Mouse (Mus musculus) Patski (cell line): Measurements from ENCODE around the gene Slc5a4b. TPM values are rescaled to one million over a fixed set of nuclear protein-coding genes. Genes with fewer than 3 reads are reported as not detected.
"Not testable (repeated sequence)": the region's sequence is repeated elsewhere in the genome, so short reads cannot be mapped to it uniquely, and the experiment has no call there.

Experiments used
- ATAC-seq: fragments of 100-300 bp; one replicate; pipeline ENCODE4 v1.8.0; 2021
- CTCF ChIA-PET: fragments of 350-600 bp; sonication (Branson Sonifier 250); formaldehyde crosslinking; loops from one replicate; lab custom pipeline; 2022; ENCODE audit warnings: inconsistent platforms; lab: Charles Lee
- POLR2A ChIA-PET: fragments of 350-600 bp; sonication (Branson Sonifier 250); formaldehyde crosslinking; loops from one replicate; lab custom pipeline; 2022; ENCODE audit warnings: antibody characterized with exemption, inconsistent platforms; lab: Charles Lee
- DNase-seq: peaks from one replicate; pipeline ENCODE4 v3.0.0-alpha.2; 2011; ENCODE audit warnings: low read depth, low spot score
- H3K27me3 ChIP-seq: fragments of 371-371 bp; one replicate; pipeline ENCODE4 v1.5.1; 2021
- CTCF ChIP-seq: fragments of 100-300 bp; IDR thresholded peaks from one replicate; pipeline ENCODE4 v1.5.1; 2021
- in situ Hi-C: fragments of 300-500 bp; cut with MboI; formaldehyde crosslinking; loops from 3 replicates; pipeline ENCODE4 v1.11.1; 2018; ENCODE audit warnings: low pct_unique_long_range_greater_than_20kb, mixed read lengths
- polyA plus RNA-seq: library from polyadenylated mRNA; unstranded; gene quantifications from one replicate; pipeline ENCODE4 v1.2.3, GENCODE M21; 2021

Gene Slc5a4b
- polyA plus RNA-seq, 1 experiment from 2014 or later, result not detected

GRCm38 (mm10) chr10:76117966-76118365, 7.2 kb upstream of the Slc5a4b start:
- H3K27me3 ChIP-seq, result no peaks in the 10 kb centered on the region
- in situ Hi-C loops, result no loop called here
- no peak for ATAC-seq
- POLR2A ChIA-PET, result interaction anchor here (0.5 kb wide), 1 partner anchor 166 kb away, joined by 4 read pairs; no protein-coding TSS in a partner anchor
- CTCF ChIA-PET, result interaction anchor here (0.9 to 1.4 kb wide), 7 partner anchors 9 to 176 kb away, joined by 3 to 4 read pairs (median 3); no protein-coding TSS in a partner anchor
- no peak for DNase-seq
- TF ChIP-seq CTCF, result peak; percentile 80

DNA sequence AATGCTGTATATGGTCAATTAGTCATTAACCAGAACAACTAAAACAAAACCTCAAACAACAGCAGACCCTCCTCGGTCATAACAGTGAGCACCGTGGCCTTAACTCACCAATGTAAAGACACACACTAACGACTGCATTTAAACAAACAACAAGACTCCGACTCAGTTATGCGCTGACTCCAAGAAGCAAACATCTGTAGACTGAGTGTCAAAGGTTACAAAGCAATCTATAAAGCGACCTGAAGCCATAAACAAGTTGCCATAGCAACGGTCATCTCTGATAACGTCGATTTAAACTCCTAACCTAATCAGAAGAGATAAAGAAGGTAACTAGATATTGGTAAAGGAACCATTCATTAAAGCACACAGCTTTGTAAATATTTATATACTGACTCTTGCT, 13.4 kb downstream of the Slc5a4b start:
- TF ChIP-seq CTCF, result no peak
- H3K27me3 ChIP-seq, result peaks cover 20% of the 10 kb centered on the region
- ChIA-PET CTCF (no interaction called here), POLR2A (no interaction called here)
- DNase-seq, result no peak
- in situ Hi-C loops, result no loop called here
- ATAC-seq, result no peak

GRCm38 (mm10) chr10:76096580-76096979, 14.2 kb downstream of the Slc5a4b start:
- in situ Hi-C loops, result no loop called here
- POLR2A ChIA-PET, result interaction anchor here (0.6 kb wide), 1 partner anchor 10 kb away, joined by 3 read pairs; no protein-coding TSS in a partner anchor

GRCm38 (mm10) chr10:76077008-76077407, 33.8 kb downstream of the Slc5a4b start:
- H3K27me3 ChIP-seq, DNase-seq, in situ Hi-C loops, POLR2A ChIA-PET, CTCF ChIA-PET, ATAC-seq: not testable (repeated sequence)

More at GRCm38 (mm10) chr10:76096580-76096979, 14.2 kb downstream of the Slc5a4b start:
- no peak for DNase-seq
- TF ChIP-seq CTCF, result no peak
- ATAC-seq, result no peak
- CTCF ChIA-PET, result no interaction called here
- peaks cover 20% of the 10 kb centered on the region for H3K27me3 ChIP-seq

DNA sequence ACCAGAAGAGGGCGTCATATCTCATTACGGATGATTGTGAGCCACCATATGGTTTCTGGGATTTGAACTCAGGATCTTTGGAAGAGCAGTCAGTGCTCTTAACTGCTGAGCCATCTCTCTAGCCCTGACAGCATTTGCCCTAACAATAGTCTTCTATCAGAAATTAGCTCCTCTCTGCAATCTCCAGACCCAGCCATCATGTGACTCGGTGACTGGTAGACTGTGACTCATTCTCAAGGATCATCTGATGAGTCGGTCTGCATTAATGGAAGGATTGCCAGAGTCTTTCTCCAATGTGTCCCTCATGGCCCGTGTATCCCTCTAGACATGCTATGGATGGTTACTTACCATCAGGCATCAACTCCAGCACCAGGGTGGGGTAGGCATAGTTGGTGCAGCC, 38.7 kb downstream of the Slc5a4b start:
- CTCF ChIA-PET, POLR2A ChIA-PET, ATAC-seq, DNase-seq, in situ Hi-C loops, H3K27me3 ChIP-seq: not testable (repeated sequence)

DNA sequence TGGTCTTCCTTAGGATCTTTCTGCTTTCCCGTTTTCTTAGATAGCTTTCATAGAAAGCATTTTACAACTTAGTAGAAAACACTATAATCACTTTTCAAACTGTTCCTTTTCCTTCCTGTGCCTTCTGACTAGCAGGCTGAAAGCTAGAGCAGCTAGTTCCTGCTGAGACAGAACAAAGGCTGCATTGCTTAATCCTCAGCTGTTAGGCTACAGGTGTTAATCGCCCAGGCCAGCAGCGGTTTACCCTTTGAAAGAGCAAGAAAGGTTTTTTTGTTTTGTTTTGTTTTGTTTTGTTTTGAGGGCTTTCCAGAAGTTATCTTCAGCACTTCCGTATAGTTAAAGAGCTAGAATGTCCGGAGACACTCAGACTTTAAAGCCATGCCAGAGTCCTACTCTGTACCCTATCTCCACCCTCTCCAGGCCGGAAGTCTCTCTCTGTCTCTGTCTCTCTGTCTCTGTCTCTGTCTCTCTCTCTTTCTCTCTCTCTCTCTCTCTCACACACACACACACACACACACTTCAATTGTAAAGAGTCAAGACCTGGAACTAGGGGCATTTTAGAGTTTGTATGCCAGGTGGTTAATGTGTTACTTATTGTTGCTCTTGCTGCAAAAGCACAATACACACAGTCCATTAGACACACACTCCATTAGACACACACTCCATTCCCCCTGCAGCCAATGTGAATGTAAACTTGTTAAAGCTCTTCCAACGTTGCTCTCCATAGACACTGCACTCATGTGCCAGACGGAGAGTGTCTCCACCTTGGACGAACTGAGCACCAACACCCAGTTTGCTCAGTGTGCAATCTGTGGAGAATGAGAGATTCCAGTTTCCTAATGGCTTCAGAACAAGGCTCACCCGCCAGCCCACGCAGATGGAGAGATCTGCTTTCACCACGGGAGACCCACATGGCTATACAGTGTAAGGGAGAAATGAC, 42.8 kb downstream of the Slc5a4b start:
- no peak for DNase-seq
- CTCF ChIA-PET, result no interaction called here
- in situ Hi-C loops, result no loop called here
- ATAC-seq, result no peak
- POLR2A ChIA-PET, result no interaction called here
- no peaks in the 10 kb centered on the region for H3K27me3 ChIP-seq
- TF ChIP-seq CTCF, result no peak

DNA sequence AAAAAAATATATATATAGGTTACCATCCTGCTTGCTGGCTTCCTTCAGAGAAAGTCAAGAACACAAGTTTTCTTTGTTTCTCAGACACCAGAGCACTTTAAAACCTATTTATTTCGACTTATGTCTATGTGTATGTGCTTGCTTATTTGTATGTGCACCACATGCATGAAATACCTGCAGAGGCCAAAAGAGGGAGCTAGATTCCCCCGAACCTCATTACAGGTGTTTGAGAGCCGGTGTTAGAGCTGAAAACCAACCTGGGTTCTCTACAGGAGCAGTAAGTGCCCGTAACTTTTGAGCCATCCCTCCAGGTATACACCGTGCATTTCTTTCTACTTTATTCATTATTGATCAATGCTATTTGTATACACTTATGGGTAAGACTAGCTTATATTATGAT, 48.3 kb downstream of the Slc5a4b start:
- in situ Hi-C loops, result no loop called here
- TF ChIP-seq CTCF, result peak; percentile 38
- ChIA-PET POLR2A (no interaction called here), CTCF (interaction anchor here (1.2 kb wide), 1 partner anchor 58 kb away, joined by 4 read pairs; no protein-coding TSS in a partner anchor)
- H3K27me3 ChIP-seq, result no peaks in the 10 kb centered on the region
- DNase-seq, result no peak
- no peak for ATAC-seq

DNA sequence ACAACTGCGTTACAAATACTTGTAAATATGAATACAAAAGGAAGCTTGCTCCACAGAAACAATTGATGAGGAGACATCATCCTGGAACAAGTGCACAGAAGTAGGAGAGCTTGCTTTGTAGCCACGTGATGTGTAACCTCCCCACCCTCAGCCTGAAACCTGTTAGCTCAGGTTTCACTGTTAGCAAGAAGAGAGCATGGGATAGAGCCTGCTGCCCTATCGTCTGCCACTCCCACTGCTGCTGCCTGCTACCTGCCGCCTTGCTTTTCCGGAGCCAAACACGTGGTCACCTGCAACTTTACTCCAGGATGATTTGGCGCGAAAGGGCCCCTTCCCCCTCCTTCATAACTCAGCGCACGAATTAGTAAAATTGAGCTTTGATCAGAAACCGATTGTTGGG, 58.9 kb downstream of the Slc5a4b start:
- no peak for DNase-seq
- POLR2A ChIA-PET, result no interaction called here
- TF ChIP-seq CTCF, result no peak

DNA sequence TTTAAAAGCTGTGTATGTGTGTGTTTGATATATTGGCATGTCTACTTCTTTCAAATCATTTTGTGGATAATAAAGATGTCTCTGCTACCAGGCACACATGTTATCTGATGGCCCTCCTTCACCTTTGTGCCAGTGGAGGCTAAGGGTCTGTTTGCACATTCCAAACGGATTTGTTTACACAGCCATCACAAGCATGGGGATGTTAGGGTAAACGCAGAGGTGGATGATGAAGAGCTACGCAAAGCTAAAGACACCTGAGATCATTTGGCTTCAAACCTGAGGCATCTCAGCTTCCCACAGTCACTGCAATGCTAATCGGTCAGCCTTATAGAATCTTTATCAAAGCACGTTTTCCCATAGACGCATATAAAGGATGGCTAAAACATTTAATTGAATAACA, 61.8 kb downstream of the Slc5a4b start:
- POLR2A ChIA-PET, result no interaction called here
- DNase-seq, result no peak
- no peak for TF ChIP-seq CTCF
- CTCF ChIA-PET, result no interaction called here
- in situ Hi-C loops, result no loop called here
- no peak for ATAC-seq
- H3K27me3 ChIP-seq, result no peaks in the 10 kb centered on the region

More for the DNA sequence above, 58.9 kb downstream of the Slc5a4b start:
- no peak for ATAC-seq
- in situ Hi-C loops, result no loop called here
- H3K27me3 ChIP-seq, result no peaks in the 10 kb centered on the region
- CTCF ChIA-PET, result interaction anchor here (0.9 kb wide), 1 partner anchor 14 kb away, joined by 3 read pairs; no protein-coding TSS in a partner anchor

GRCm38 (mm10) chr10:76047182-76047869, 63.4 kb downstream of the Slc5a4b start:
- ChIA-PET CTCF (no interaction called here), POLR2A (no interaction called here)
- ATAC-seq (no peak), DNase-seq (no peak)
- H3K27me3 ChIP-seq, result no peaks in the 10 kb centered on the region
- TF ChIP-seq CTCF, result no peak
- in situ Hi-C loops, result no loop called here
